Mouse (Mus musculus): ENCODE results near the gene Atl3.

- TF ChIP-seq CTCF (IDR thresholded peaks at IDR 0.05; ENCODE audit: borderline replicate concordance, extremely low read depth, insufficient read depth, insufficient read length) (no peak), POLR2A (IDR thresholded peaks at IDR 0.05; ENCODE audit: borderline replicate concordance, extremely low read depth, insufficient read depth, insufficient read length, poor library complexity, severe bottlenecking) (no peak)
Observed at GRCm38 (mm10) chr19:7548924-7549323, 55.1 kb downstream of the Atl3 start.

Measured in brain, embryonic 14.5 days (tissue).